In the genomic region with DNA sequence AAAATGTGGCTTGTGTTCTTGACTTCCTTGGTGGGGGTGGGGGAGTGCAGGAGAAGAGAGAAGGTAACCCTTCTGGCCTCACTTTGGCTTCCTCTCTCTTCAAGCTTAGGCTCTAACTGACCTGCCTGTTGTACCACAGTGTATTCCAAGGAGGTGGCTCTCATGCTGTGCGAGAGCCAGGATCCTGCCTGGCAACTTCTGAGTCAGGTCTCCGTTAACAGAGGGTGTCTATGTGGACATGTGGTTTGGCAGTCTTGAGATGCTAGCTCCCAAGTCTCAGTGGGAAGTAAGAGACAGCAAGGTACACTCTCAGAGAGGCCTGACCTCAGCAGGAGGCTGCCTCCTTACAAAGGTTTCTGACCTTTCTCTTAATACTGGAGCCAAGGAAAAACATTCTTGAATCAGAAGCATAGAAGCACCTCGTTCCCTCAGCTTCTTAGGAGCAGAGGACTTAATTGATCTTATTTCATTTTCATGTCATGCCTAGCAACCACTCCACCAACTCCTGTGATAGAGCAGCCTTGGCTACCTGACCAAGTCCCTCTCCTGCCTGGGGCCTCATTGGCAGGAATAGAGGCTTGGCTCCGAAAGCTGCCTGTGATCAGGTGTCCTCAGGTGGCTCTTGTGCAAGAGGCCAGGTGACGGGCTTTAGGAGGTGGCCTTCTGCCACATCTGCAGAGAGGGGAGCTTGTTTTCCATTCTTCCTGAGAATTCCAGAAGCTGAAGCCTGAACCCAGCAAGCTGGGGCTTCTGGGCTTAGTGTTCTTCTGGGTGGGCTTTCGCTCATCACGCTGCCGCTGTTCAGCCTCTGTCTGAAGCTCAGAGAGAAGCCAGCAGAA, we compare ENCODE assay signal across 20 mouse cellular contexts. TPM values are rescaled to one million over a fixed set of nuclear protein-coding genes. Genes with fewer than 3 reads are reported as not detected.
DNase-seq lines count a peak whose midpoint lies in the region; ATAC-seq and TF ChIP-seq lines count a peak whose summit lies in the region.
"Had no signal": no experiment of that assay in that cellular context is flagged by ENCODE, and none has a peak within 500 bp of the region (broad histone marks: within the 10 kb centered on the region; RNA-seq: fewer than 3 reads in every experiment).

No protein-coding gene starts in this region.

- H3K4me2 ChIP-seq in intestine, embryonic 16.5 days (ENCODE audit: low read depth, low read length) = no peak overlapping the region
- H3K4me2 ChIP-seq in stomach, postnatal 0 days (replicated peaks; ENCODE audit: low read depth) = no peak overlapping the region
- H3K4me2 ChIP-seq: liver, embryonic 13.5 days; midbrain, embryonic 15.5 days; neural tube, embryonic 13.5 days; stomach, embryonic 15.5 days had no signal

- no peak overlapping the region for H3K4me3 ChIP-seq in embryonic facial prominence, embryonic 10.5 days
- H3K4me3 ChIP-seq in intestine, embryonic 16.5 days (ENCODE audit: low read length) = no peak overlapping the region
- no peak overlapping the region for H3K4me3 ChIP-seq in stomach, postnatal 0 days (ENCODE audit: low read depth, low read length)
- H3K4me3 ChIP-seq: heart, adult 2 months; left cerebral cortex, adult 2 months; liver, embryonic 13.5 days; midbrain, embryonic 15.5 days; neural tube, embryonic 13.5 days; stomach, embryonic 15.5 days had no signal

- 62% methylated on average over 8 of the region's 8 CpGs for WGBS in embryonic facial prominence, embryonic 10.5 days
- 79% methylated on average over 8 of the region's 8 CpGs for WGBS in intestine, embryonic 16.5 days
- WGBS in stomach, postnatal 0 days = 74% methylated on average over 8 of the region's 8 CpGs

- TF ChIP-seq EP300 in stomach, postnatal 0 days (optimal IDR thresholded peaks at IDR 0.05) = no peak

- no peaks in the 10 kb centered on the region for H3K36me3 ChIP-seq in embryonic facial prominence, embryonic 10.5 days (replicated peaks)
- H3K36me3 ChIP-seq in intestine, embryonic 16.5 days (ENCODE audit: control insufficient read depth, insufficient read depth, low read length) = no peaks in the 10 kb centered on the region
- no peaks in the 10 kb centered on the region for H3K36me3 ChIP-seq in stomach, postnatal 0 days (ENCODE audit: control insufficient read depth, insufficient read depth, low read length)
- H3K36me3 ChIP-seq: liver, embryonic 13.5 days; midbrain, embryonic 15.5 days; neural tube, embryonic 13.5 days; stomach, embryonic 15.5 days had no signal

- no peaks in the 10 kb centered on the region for H3K9me3 ChIP-seq in embryonic facial prominence, embryonic 10.5 days
- no peaks in the 10 kb centered on the region for H3K9me3 ChIP-seq in intestine, embryonic 16.5 days (ENCODE audit: control insufficient read depth, low read length)
- H3K9me3 ChIP-seq in stomach, postnatal 0 days (ENCODE audit: control insufficient read depth, low read length) = no peaks in the 10 kb centered on the region
- H3K9me3 ChIP-seq: liver, embryonic 13.5 days; midbrain, embryonic 15.5 days; neural tube, embryonic 13.5 days; stomach, embryonic 15.5 days had no signal

- peak; percentile 59 for ATAC-seq in intestine, embryonic 16.5 days
- ATAC-seq in stomach, postnatal 0 days (ENCODE audit: low FRiP score, low TSS enrichment) = peak; percentile 60; the same call in 1 of the 2 replicates
- ATAC-seq in megakaryocyte-erythroid progenitor cell, adult 5-6 weeks (replicated peaks; ENCODE audit: low FRiP score, low TSS enrichment, poor library complexity, severe bottlenecking) = no peak
- ATAC-seq: inflammation-experienced regulatory T-cells, adult 6 months; midbrain, embryonic 15.5 days; Patski had no signal

- peaks cover 14% of the 10 kb centered on the region for H3K4me1 ChIP-seq in embryonic facial prominence, embryonic 10.5 days
- no peaks in the 10 kb centered on the region; the same call in 1 of the 2 replicates for H3K4me1 ChIP-seq in intestine, embryonic 16.5 days (ENCODE audit: control insufficient read depth, insufficient read depth, low read length)
- no peaks in the 10 kb centered on the region for H3K4me1 ChIP-seq in stomach, postnatal 0 days (replicated peaks; ENCODE audit: control insufficient read depth, insufficient read depth)
- H3K4me1 ChIP-seq: midbrain, embryonic 15.5 days had no signal

- peaks cover 8% of the 10 kb centered on the region for H3K27me3 ChIP-seq in embryonic facial prominence, embryonic 10.5 days (replicated peaks; ENCODE audit: low read depth, poor library complexity, severe bottlenecking)
- H3K27me3 ChIP-seq in intestine, embryonic 16.5 days (replicated peaks; ENCODE audit: control insufficient read depth, insufficient read depth, low read length) = no peaks in the 10 kb centered on the region
- no peaks in the 10 kb centered on the region for H3K27me3 ChIP-seq in stomach, postnatal 0 days (ENCODE audit: control insufficient read depth, insufficient read depth, low read length)
- H3K27me3 ChIP-seq: neural tube, embryonic 13.5 days; Patski had no signal

- no peak for TF ChIP-seq CTCF in stomach, postnatal 0 days (IDR thresholded peaks at IDR 0.05; ENCODE audit: low read depth)

- DNase-seq in urinary bladder, adult 18-20 months (ENCODE audit: low spot score in 2 of 2) = peak; percentile 9 to 14
- no peak for DNase-seq in urinary bladder, postnatal 25 days (ENCODE audit: low spot score)
- no peak for DNase-seq in embryonic facial prominence, embryonic 10.5 days (ENCODE audit: low spot score)
- DNase-seq in stomach, postnatal 0 days (ENCODE audit: low spot score) = peak; percentile 44
- DNase-seq in frontal cortex, adult 2 months (ENCODE audit: extremely low spot score in 1 of 2, low spot score in 1 of 2) = no peak
- no peak for DNase-seq in ovary, adult 18-20 months (ENCODE audit: low spot score)
- DNase-seq: adrenal gland, postnatal 25 days; heart, adult 2 months; heart, postnatal 36 days; liver, embryonic 13.5 days; right cerebral cortex, postnatal 25 days had no signal

- H3K9ac ChIP-seq in intestine, embryonic 16.5 days (ENCODE audit: low read depth, low read length) = no peak overlapping the region
- H3K9ac ChIP-seq in stomach, postnatal 0 days (ENCODE audit: low read length) = no peak overlapping the region
- H3K9ac ChIP-seq: liver, embryonic 13.5 days; midbrain, embryonic 15.5 days; neural tube, embryonic 13.5 days; stomach, embryonic 15.5 days had no signal

- peak overlapping the region; percentile 70; the same call in 1 of the 2 replicates for H3K27ac ChIP-seq in embryonic facial prominence, embryonic 10.5 days (replicated peaks)
- no peak overlapping the region for H3K27ac ChIP-seq in intestine, embryonic 16.5 days (ENCODE audit: low read length)
- H3K27ac ChIP-seq in stomach, postnatal 0 days (replicated peaks) = no peak overlapping the region
- H3K27ac ChIP-seq: heart, adult 2 months; left cerebral cortex, adult 2 months; liver, embryonic 13.5 days; midbrain, embryonic 15.5 days; neural tube, embryonic 13.5 days; stomach, embryonic 15.5 days had no signal

RNA-seq across cellular contexts. Expression of a gene that starts 25.3 kb away (rescaled TPM):
- polyA plus RNA-seq in embryonic facial prominence, embryonic 10.5 days (2016; fragmentation: Nextera tagmentation; extraction: Ambion mirVana) = 89.0 and 91.5 TPM in 2 replicates
- polyA plus RNA-seq in intestine, embryonic 16.5 days (2015; fragmentation: Nextera tagmentation; extraction: Ambion mirVana) = 49.1 and 50.0 TPM in 2 replicates
- 43.6 and 43.7 TPM in 2 replicates for polyA plus RNA-seq in stomach, postnatal 0 days (2015; fragmentation: Nextera tagmentation; extraction: Ambion mirVana)
- polyA plus RNA-seq in frontal cortex, adult 2 months (2012; rRNA removed) = 38.2 and 39.7 TPM in 2 replicates
- total RNA-seq in megakaryocyte-erythroid progenitor cell, adult 5-6 weeks (2014; fragmentation: Nextera tagmentation) = 27.1 and 37.5 TPM in 2 replicates
- total RNA-seq in megakaryocyte-erythroid progenitor cell, adult 5-6 weeks (2017) = 35.6 and 54.0 TPM in 2 replicates

RNA-seq across cellular contexts. Expression of a gene that starts 31.5 kb away (rescaled TPM):
- polyA plus RNA-seq in embryonic facial prominence, embryonic 10.5 days (2016; fragmentation: Nextera tagmentation; extraction: Ambion mirVana) = 0.04 and 0.14 TPM in 2 replicates
- 3.2 and 5.7 TPM in 2 replicates for polyA plus RNA-seq in intestine, embryonic 16.5 days (2015; fragmentation: Nextera tagmentation; extraction: Ambion mirVana)
- polyA plus RNA-seq in stomach, postnatal 0 days (2015; fragmentation: Nextera tagmentation; extraction: Ambion mirVana) = 0.75 and 1.0 TPM in 2 replicates
- 0.54 and 0.71 TPM in 2 replicates for polyA plus RNA-seq in frontal cortex, adult 2 months (2012; rRNA removed)
- total RNA-seq in megakaryocyte-erythroid progenitor cell, adult 5-6 weeks (2014; fragmentation: Nextera tagmentation) = 9.2 and 14.0 TPM in 2 replicates
- total RNA-seq in megakaryocyte-erythroid progenitor cell, adult 5-6 weeks (2017) = 3.8 and 7.1 TPM in 2 replicates
- total RNA-seq: heart, adult 2 months had no signal
- polyA plus RNA-seq: forebrain, embryonic 11.5 days; midbrain, embryonic 15.5 days had no signal

Comparison
In these comparisons a context has a peak if more than half of its experiments do, and no peak if none do; other contexts are left out.
1. DNase-seq: peak in urinary bladder, adult 18-20 months (2 of 2) and stomach, postnatal 0 days (single experiment); none in urinary bladder, postnatal 25 days (single experiment), embryonic facial prominence, embryonic 10.5 days (single experiment), frontal cortex, adult 2 months (0 of 2) and ovary, adult 18-20 months (single experiment).